Mouse (Mus musculus): ENCODE results near the gene H2-Aa.

Gene H2-Aa

GRCm38 (mm10) chr17:34264452-34265351 lies 22.9 kb downstream of the H2-Aa start:
- no peak for DNase-seq (ENCODE audit: low read depth in 1 of 2, low spot score in 2 of 2)

DNA sequence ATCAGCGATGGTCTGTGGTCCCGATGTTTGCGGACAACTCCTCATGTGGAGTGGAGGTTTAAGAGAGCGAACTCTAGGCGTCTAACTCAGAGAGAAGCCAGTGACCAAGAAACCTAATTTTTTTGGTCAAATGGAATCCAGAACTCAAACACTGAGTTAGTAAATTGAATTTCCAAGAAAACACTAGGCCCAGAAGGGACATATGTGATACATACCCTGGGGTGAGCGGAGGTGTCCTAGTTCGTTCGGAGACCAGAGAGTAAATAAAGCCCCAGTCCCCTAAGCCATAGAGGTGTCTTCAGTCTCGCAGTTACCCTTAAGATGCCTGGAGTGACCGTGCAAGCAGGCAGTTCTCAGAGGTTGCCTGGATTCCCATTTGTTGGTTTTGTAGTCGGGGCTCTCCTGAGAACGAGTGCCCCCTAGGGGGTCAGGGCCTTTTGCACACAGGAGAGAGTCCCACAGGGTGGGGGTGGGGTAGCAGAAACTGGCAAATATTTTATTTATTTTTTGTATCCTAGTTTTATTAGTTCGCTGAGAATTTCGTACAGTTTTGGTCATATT lies 23.7 kb downstream of the H2-Aa start:
- DNase-seq (ENCODE audit: low read depth in 1 of 2, low spot score in 2 of 2): no peak

DNA sequence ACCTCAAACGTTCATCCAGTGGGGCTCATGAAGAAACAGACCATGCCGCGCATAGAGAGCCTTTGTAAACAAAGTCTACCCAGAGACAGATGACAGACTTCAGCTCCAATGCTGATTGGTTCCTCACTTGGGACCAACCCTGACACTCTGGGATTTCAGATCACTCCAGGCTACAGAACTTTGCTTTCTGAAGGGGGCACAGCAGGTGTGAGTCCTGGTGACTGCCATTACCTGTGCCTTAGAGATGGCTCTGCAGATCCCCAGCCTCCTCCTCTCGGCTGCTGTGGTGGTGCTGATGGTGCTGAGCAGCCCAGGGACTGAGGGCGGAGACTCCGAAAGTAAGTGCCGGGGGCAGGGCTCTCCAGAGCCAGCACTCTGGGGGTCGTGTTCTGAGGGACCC lies 24.6 kb downstream of the H2-Aa start:
- DNase-seq (ENCODE audit: low read depth in 1 of 2, low spot score in 2 of 2): peak in 1 of 2 experiments; percentile 78

GRCm38 (mm10) chr17:34261502-34261901 lies 26.1 kb downstream of the H2-Aa start:
- peak; percentile 41 to 80 for DNase-seq (ENCODE audit: low read depth in 1 of 2, low spot score in 2 of 2)

GRCm38 (mm10) chr17:34260551-34260950 lies 27.1 kb downstream of the H2-Aa start:
- no peak for DNase-seq (ENCODE audit: low read depth in 1 of 2, low spot score in 2 of 2)

DNA sequence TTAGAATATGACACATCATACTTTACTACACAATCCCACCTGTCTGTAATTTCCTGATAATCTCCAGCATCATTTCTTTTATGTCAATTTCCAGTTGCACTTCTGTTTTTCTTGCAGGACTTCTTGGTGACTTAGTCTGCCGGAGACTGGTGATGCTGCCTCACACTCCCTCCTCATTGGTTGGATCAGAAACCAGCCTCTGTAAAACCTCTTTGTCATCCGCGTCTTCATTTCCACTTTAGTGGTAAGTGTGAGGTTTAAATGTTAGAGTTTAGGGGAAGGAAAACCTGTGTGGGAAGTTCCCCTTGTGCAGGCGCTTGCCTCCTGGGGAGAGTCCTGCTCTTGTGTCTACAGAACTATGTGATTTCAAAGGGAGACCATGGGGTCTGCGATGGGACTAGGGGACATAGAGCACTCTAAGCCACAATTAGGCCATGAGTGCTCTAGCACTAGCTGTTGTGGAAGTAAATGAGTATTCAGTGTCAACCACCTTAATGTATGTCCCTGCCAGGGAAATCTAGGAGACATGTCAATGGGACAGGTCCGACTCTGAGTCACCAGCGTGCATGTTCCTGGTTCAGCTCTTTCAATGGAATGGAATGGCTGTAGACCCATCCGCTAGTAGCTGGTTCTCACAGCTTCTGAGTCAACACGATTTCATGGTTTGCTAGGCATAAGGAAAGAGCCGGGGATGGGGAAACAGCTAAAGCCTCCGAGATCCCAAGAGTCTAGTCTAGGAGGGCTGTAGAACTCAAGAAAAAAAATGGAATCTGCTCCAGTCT lies 29.8 kb downstream of the H2-Aa start, which contains the start of gene H2-Ab1:
TSS of gene H2-Ab1 (plus strand) at position 96 of the 782 bp plus-strand sequence.
- DNase-seq (ENCODE audit: low read depth in 1 of 2, low spot score in 2 of 2): peak; percentile 90 to 97

DNA sequence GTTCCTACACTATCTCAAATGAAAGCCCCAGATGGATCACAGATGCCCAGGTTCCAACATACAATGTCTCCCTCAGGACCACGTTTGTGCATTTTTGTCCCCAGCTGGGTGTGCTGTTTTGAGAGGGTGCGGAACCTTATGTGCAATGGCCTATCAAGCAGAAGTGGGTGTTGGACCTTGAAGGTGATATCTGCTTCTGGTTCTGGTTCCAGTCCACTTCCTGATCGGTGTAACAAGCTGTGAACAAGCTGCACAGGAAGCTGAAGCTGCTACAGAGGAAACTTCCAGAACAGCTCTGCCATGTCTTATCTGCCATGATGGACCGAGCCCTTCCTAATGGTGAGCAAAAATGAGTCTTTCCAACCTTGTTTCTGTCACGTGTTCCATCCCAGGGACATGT lies 31.1 kb downstream of the H2-Aa start:
- DNase-seq (ENCODE audit: low read depth in 1 of 2, low spot score in 2 of 2): no peak

DNA sequence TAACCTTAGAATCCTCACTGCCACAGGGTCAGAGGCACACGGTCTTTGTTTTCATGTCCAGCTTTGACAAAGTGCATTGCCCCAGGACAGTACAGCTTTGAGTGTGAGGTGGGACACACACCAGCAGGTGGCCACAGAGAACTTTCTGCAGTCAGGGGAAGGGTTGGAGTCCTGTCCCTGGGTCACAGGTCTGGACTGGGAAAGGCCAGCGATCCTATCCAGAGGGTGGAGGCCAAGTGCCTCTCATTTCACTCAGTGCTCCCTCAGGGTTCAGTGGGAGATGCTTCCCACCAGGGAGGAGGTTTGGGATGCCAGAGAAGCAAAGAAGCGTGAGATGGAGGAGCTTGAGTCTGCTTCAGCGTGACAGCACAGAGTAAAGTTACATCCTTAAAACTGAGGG lies 36.0 kb downstream of the H2-Aa start:
- no peak for DNase-seq (ENCODE audit: low read depth in 1 of 2, low spot score in 2 of 2)

GRCm38 (mm10) chr17:34249878-34250277 lies 37.7 kb downstream of the H2-Aa start:
- no peak for DNase-seq (ENCODE audit: low read depth in 1 of 2, low spot score in 2 of 2)

GRCm38 (mm10) chr17:34249361-34249760 lies 38.3 kb downstream of the H2-Aa start:
- DNase-seq (ENCODE audit: low read depth in 1 of 2, low spot score in 2 of 2): no peak

DNA sequence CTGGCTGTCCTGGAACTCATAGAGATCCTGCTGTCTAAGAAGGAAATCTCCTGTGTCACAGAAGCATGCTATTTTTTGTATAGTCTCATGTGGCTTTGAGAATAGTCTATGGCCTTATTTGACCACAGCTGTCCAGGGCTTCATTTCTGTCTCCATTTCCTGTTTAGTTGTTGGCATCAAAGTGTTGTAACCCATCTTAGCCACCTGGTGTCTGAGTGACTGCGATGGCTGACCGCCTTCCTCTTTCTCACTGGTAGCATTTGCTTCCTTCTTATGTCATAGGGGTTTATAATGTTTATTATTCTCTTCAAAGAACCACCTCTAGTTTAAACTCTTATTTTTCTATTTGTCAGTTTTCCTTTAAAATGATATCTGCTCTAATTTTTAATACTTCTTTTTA lies 38.9 kb downstream of the H2-Aa start:
- DNase-seq (ENCODE audit: low read depth in 1 of 2, low spot score in 2 of 2): no peak

- no peak for DNase-seq (ENCODE audit: low read depth in 1 of 2, low spot score in 2 of 2)
Measured at GRCm38 (mm10) chr17:34247047-34247446, 40.6 kb downstream of the H2-Aa start.

DNA sequence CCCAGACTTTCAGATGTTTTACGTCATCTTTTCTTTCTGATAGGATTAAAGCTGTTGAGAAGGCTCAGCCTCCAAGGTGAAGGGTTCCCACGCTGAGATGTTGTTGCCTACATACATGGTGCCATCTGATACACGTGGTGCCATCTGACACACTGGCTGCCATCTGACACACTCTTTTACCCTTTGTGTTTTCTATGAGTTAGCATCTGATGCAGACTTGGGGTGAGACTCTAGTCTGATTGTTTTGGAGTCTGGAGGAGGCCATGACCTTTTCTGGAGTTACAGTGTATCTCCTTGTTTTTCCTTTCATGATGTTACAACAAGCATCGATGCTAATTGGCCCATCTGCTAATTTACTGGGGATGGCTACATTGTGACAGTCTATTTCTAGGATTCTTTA lies 43.0 kb downstream of the H2-Aa start:
- peak in 1 of 2 experiments; percentile 0 for DNase-seq (ENCODE audit: low read depth in 1 of 2, low spot score in 2 of 2)

- peak in 1 of 2 experiments; percentile 0 for DNase-seq (ENCODE audit: low read depth in 1 of 2, low spot score in 2 of 2)
Measured at GRCm38 (mm10) chr17:34240916-34241315, 46.7 kb downstream of the H2-Aa start.

GRCm38 (mm10) chr17:34240366-34240765 lies 47.3 kb downstream of the H2-Aa start:
- no peak for DNase-seq (ENCODE audit: low read depth in 1 of 2, low spot score in 2 of 2)

DNA sequence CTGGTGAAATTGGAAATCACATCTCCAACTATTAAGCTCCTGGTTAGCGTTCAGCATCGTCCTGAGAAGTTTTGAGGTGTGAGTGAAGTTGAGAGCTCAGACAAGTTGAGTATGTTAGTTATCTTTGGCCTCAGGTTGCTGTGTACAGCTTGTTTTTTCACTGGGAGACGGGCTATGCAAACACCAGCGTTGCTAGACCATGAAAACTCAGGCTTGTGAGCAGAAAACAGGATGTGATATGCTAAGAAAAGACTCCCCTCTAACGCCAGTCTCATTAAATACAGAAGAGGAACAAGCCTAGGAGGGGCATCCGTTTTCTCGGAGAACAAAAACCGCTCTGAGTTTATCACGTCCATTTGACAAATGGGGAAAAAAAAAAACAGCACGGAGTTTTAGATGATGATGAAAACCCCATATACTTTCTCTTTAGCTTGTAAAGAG lies 48.0 kb downstream of the H2-Aa start:
- DNase-seq (ENCODE audit: low read depth in 1 of 2, low spot score in 2 of 2): peak in 1 of 2 experiments; percentile 10

DNA sequence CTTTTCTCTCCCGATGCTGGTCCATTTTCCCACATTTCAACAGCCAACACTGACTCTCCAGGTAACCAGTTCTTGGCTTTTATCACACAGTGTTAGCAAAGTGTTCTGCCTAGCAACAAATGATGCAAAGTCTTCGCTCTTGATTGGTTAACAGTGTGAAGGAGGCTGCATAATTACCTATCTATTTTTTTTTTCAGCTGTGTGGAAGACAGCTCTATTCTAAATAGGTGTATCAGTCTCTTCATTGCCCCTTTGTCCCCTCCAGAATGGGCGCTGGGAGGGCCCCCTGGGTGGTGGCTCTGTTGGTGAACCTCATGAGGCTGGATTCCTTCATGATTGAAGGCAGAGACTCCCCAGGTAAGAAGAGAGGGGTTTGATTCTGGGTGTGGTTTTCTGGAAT lies 48.9 kb downstream of the H2-Aa start, which contains the start of gene H2-Ob:
TSS of gene H2-Ob (plus strand) at position 198 of the 400 bp plus-strand sequence.
- DNase-seq (ENCODE audit: low read depth in 1 of 2, low spot score in 2 of 2): peak in 1 of 2 experiments; percentile 4

- no peak for DNase-seq (ENCODE audit: low read depth in 1 of 2, low spot score in 2 of 2)
Measured at GRCm38 (mm10) chr17:34237741-34238140, 49.9 kb downstream of the H2-Aa start.

- DNase-seq (ENCODE audit: low read depth in 1 of 2, low spot score in 2 of 2): no peak
Measured at GRCm38 (mm10) chr17:34236691-34237090, 50.9 kb downstream of the H2-Aa start.

DNA sequence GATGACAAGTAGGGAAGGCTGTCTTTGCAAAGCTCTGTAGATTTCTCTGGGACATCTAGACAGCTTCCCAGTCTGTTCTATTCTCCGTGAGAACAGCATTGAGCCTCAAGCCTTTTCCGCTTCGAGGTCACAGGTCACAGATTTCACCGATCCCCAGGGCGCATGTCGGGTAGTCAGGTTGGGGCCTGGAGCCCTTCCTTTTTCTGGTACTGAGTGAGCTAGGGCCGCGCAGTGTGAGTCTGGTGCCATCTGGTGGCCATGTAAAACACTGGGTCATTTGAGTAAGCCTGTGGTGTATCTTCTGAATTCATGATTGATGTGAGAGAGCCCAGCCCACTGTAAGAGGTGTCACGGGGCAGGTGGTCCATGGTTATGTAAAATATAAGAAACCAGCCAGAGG lies 52.7 kb downstream of the H2-Aa start:
- DNase-seq (ENCODE audit: low read depth in 1 of 2, low spot score in 2 of 2): peak; percentile 54 to 79

Data from monocyte, adult 2 months (primary cell).